Mouse (Mus musculus) cerebellum, adult 11-12 months (tissue): ENCODE measurements at regions not wholly inside any gene's neighbourhood (a gene's known extent, or its start where the extent isn't known, plus 50 kb on each side); places are given as distances from the start of the nearest gene placed in this dataset.

Experiments
- DNase-seq: peaks from one replicate; pipeline ENCODE4 v3.0.0; 2022

- DNase-seq = no peak
These were observed 166.2 kb upstream of the Nampt start for GRCm38 (mm10) chr12:32653096-32653495.

- no peak for DNase-seq
These were observed 163.2 kb upstream of the Nampt start for GRCm38 (mm10) chr12:32656194-32656593.

- no peak for DNase-seq
These were observed 157.4 kb upstream of the Nampt start for GRCm38 (mm10) chr12:32661782-32662413.

GRCm38 (mm10) chr12:32666040-32666439 lies 153.3 kb upstream of the Nampt start:
- no peak for DNase-seq

GRCm38 (mm10) chr12:32677908-32678307 lies 141.4 kb upstream of the Nampt start:
- DNase-seq = no peak

GRCm38 (mm10) chr12:32678756-32679155 lies 140.6 kb upstream of the Nampt start:
- no peak for DNase-seq

GRCm38 (mm10) chr12:32681910-32682309 lies 137.4 kb upstream of the Nampt start:
- DNase-seq = no peak

- DNase-seq = no peak
These were observed 136.0 kb upstream of the Nampt start for GRCm38 (mm10) chr12:32683375-32683774.

GRCm38 (mm10) chr12:32685788-32686385 lies 133.5 kb upstream of the Nampt start:
- DNase-seq = no peak

- DNase-seq = no peak
These were observed 130.0 kb upstream of the Nampt start for GRCm38 (mm10) chr12:32689361-32689760.

- no peak for DNase-seq
These were observed 129.2 kb upstream of the Nampt start for GRCm38 (mm10) chr12:32690096-32690495.

GRCm38 (mm10) chr12:32692081-32692819 lies 127.1 kb upstream of the Nampt start:
- no peak for DNase-seq

- DNase-seq = no peak
These were observed 126.4 kb upstream of the Nampt start for GRCm38 (mm10) chr12:32692962-32693361.

- DNase-seq = no peak
These were observed 125.7 kb upstream of the Nampt start for GRCm38 (mm10) chr12:32693678-32694077.

GRCm38 (mm10) chr12:32696832-32697231 lies 122.5 kb upstream of the Nampt start:
- DNase-seq = no peak

GRCm38 (mm10) chr12:32709188-32709587 lies 110.2 kb upstream of the Nampt start:
- DNase-seq = no peak

GRCm38 (mm10) chr12:32717129-32717921 lies 102.0 kb upstream of the Nampt start:
- peak; percentile 77 for DNase-seq

GRCm38 (mm10) chr12:32719203-32719602 lies 100.1 kb upstream of the Nampt start:
- DNase-seq = no peak

GRCm38 (mm10) chr12:32724451-32725188 lies 94.7 kb upstream of the Nampt start:
- no peak for DNase-seq

- no peak for DNase-seq
These were observed 91.8 kb upstream of the Nampt start for GRCm38 (mm10) chr12:32727539-32727938.

- DNase-seq = no peak
These were observed 90.9 kb upstream of the Nampt start for GRCm38 (mm10) chr12:32728425-32728824.

- no peak for DNase-seq
These were observed 84.1 kb upstream of the Nampt start for GRCm38 (mm10) chr12:32735224-32735623.

- DNase-seq = no peak
These were observed 77.9 kb upstream of the Nampt start for GRCm38 (mm10) chr12:32741465-32741864.
